In genomic region chr12:76591037-76591436, GRCm38 (mm10) we compare ENCODE assay signal across 25 mouse cellular contexts.
"Had no signal": no experiment of that assay in that cellular context is flagged by ENCODE, and none has a peak within 500 bp of the region (broad histone marks: within the 10 kb centered on the region; RNA-seq: fewer than 3 reads in every experiment).

No protein-coding gene starts in this region.

- H3K4me3 ChIP-seq: layer of hippocampus, adult 2 months; limb, embryonic 10.5 days; limb, embryonic 13.5 days; liver, embryonic 12.5 days; liver, embryonic 15.5 days; lung, embryonic 15.5 days; megakaryocyte, embryonic 14.5 days; midbrain, embryonic 10.5 days; neural tube, embryonic 12.5 days; neural tube, embryonic 15.5 days had no signal

- DNase-seq: kidney, postnatal 25 days; layer of hippocampus, adult 9-11 months; liver; lung, adult 18-20 months; lung, postnatal 10 days; lung, postnatal 36 days; midbrain, embryonic 14.5 days; right cerebral cortex, adult 18-20 months; right cerebral cortex, postnatal 14 days; right cerebral cortex, postnatal 4 days; thymus, adult 2 months; thymus, postnatal 14 days; thymus, postnatal 4 days had no signal

- H3K27ac ChIP-seq: kidney, postnatal 0 days; layer of hippocampus, adult 2 months; limb, embryonic 10.5 days; limb, embryonic 13.5 days; liver, embryonic 12.5 days; liver, embryonic 15.5 days; lung, embryonic 15.5 days; midbrain, embryonic 10.5 days; neural tube, embryonic 12.5 days; neural tube, embryonic 15.5 days; stomach, postnatal 0 days had no signal
